Mouse (Mus musculus): ENCODE data around the gene Crip1. TPM values are rescaled to one million over a fixed set of nuclear protein-coding genes. Genes with fewer than 3 reads are reported as not detected.

Crip1 gene
- polyA plus RNA-seq, 1 experiment from 2014 or later: 194 TPM

DNA sequence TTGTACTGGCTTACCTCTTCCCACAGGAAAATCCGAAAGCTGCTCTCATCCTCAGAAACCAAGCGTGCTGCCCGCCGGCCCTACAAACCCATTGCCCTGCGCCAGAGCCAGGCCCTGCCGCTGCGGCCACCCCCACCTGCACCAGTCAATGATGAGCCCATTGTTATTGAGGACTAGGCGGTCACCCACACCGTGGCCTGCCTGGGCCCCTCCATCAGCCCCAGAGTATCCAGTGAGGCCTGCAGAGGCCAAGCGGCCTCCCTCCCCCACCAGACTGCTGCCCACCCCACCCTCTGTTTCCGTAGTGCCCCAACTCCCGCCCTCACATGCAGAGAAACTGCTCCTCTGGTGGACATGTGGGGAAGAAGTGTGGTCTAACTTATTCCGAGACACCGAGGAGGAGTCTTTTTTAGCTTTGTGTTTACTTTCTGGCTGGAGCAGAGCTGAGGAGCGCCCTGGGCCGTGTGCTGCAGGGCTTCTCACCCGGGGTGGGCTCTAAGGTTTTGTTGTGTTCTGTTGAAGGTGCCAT is 9.6 kb upstream of the Crip1 start:
- Histone ChIP-seq H3K9ac (ENCODE audit: low read depth, low read length) (no peak overlapping the region), H3K27me3 (ENCODE audit: control insufficient read depth, insufficient read depth, low read length) (0 out of 2 replicates have a peak, but pooled peaks cover 7% of the 10 kb centered on the region), H3K4me1 (ENCODE audit: control insufficient read depth, insufficient read depth, low read length) (peaks cover 21% of the 10 kb centered on the region; the same call in 1 of the 2 replicates), H3K27ac (ENCODE audit: low read depth, low read length) (no peak overlapping the region), H3K4me3 (ENCODE audit: low read length) (no peak overlapping the region), H3K9me3 (ENCODE audit: control insufficient read depth, low read length) (no peaks in the 10 kb centered on the region), H3K36me3 (ENCODE audit: control insufficient read depth, insufficient read depth, low read length) (peaks cover 73% of the 10 kb centered on the region), H3K4me2 (replicated peaks; ENCODE audit: low read depth, low read length) (no peak overlapping the region)
- no peak for ATAC-seq (ENCODE audit: low FRiP score, low TSS enrichment)
- WGBS: 90% methylated on average over 17 of the region's 17 CpGs

DNA sequence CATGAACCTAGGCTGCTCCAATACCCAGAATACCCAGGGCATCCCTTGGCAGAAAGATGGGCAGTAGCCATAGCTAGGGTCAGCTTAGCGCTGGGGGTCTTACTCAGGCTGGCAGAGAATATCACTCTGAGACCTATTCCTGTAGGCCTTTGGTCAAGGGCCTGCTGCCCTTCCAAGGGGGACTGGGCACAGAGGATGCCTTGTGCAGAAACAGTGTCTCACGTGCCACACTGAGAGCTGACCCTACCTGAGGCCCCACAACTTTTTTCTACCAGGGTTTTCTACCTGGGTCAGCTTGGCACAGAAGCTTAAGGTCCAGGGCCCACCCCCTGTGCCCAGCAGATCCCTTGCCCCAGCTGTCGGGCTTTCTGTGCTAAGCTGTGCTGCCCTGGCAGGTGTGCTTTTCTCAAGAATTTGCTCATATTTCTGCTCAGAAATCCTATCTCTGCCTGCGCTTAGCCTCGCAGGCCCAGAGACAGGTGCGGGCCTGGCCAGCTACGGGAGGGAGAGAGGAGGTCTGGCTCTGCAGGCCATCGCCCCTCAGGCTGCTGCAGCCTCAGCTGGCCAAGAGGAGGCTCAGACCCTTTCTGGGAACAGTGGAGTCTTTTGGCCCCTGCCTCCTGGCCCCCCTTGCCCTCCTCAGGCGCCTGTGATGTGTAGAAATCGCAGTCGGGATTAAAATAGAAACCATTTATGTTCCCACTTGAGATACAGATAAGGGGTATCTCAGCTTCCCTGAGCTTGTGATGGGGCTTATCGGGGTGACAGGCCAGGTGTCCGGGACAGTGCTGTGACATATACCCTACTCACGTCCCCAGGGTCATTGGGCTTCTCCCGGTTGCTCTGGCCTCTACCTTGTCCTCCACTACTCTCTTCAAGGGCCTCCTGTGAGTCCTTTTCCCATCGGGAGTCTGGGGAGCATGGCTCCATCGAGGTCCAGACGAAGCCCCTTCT is 8.6 kb upstream of the Crip1 start:
- H3K4me1 ChIP-seq (ENCODE audit: control insufficient read depth, insufficient read depth, low read length): peaks cover 28% of the 10 kb centered on the region
- no peak overlapping the region for H3K27ac ChIP-seq (ENCODE audit: low read depth, low read length)
- no peak overlapping the region for H3K4me2 ChIP-seq (replicated peaks; ENCODE audit: low read depth, low read length)
- no peak overlapping the region for H3K4me3 ChIP-seq (ENCODE audit: low read length)
- H3K27me3 ChIP-seq (ENCODE audit: control insufficient read depth, insufficient read depth, low read length): 0 out of 2 replicates have a peak, but pooled peaks cover 7% of the 10 kb centered on the region
- no peaks in the 10 kb centered on the region for H3K9me3 ChIP-seq (ENCODE audit: control insufficient read depth, low read length)
- no peak for ATAC-seq (ENCODE audit: low FRiP score, low TSS enrichment)
- H3K36me3 ChIP-seq (ENCODE audit: control insufficient read depth, insufficient read depth, low read length): peaks cover 63% of the 10 kb centered on the region
- no peak overlapping the region for H3K9ac ChIP-seq (ENCODE audit: low read depth, low read length)
- WGBS: 89% methylated on average over 18 of the region's 18 CpGs

DNA sequence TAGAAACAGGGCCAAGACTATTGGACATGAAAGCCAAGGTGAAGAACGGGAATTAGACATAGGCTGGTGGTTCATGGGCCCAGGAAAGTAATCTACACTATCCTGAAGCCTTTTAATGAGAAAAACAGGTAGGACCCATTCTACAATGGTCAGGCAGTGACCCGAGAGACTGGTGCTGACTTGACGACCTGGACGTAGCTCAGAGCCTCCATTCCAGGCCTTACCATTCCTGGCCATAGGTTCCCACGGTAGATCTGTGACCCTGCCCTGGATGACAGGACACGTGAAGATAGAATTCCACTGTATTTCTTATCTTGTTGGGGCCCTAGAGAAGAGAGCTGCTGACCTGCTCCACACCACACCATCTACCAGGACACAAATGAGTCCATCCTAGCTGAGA is 7.8 kb upstream of the Crip1 start:
- Histone ChIP-seq H3K4me1 (ENCODE audit: control insufficient read depth, insufficient read depth, low read length) (peaks cover 34% of the 10 kb centered on the region), H3K27ac (ENCODE audit: low read depth, low read length) (no peak overlapping the region), H3K27me3 (ENCODE audit: control insufficient read depth, insufficient read depth, low read length) (0 out of 2 replicates have a peak, but pooled peaks cover 7% of the 10 kb centered on the region), H3K36me3 (ENCODE audit: control insufficient read depth, insufficient read depth, low read length) (peaks cover 55% of the 10 kb centered on the region), H3K4me3 (ENCODE audit: low read length) (no peak overlapping the region), H3K4me2 (replicated peaks; ENCODE audit: low read depth, low read length) (no peak overlapping the region), H3K9me3 (ENCODE audit: control insufficient read depth, low read length) (no peaks in the 10 kb centered on the region), H3K9ac (ENCODE audit: low read depth, low read length) (no peak overlapping the region)
- no peak for ATAC-seq (ENCODE audit: low FRiP score, low TSS enrichment)
- WGBS: 74% methylated on average over 6 of the region's 6 CpGs

DNA sequence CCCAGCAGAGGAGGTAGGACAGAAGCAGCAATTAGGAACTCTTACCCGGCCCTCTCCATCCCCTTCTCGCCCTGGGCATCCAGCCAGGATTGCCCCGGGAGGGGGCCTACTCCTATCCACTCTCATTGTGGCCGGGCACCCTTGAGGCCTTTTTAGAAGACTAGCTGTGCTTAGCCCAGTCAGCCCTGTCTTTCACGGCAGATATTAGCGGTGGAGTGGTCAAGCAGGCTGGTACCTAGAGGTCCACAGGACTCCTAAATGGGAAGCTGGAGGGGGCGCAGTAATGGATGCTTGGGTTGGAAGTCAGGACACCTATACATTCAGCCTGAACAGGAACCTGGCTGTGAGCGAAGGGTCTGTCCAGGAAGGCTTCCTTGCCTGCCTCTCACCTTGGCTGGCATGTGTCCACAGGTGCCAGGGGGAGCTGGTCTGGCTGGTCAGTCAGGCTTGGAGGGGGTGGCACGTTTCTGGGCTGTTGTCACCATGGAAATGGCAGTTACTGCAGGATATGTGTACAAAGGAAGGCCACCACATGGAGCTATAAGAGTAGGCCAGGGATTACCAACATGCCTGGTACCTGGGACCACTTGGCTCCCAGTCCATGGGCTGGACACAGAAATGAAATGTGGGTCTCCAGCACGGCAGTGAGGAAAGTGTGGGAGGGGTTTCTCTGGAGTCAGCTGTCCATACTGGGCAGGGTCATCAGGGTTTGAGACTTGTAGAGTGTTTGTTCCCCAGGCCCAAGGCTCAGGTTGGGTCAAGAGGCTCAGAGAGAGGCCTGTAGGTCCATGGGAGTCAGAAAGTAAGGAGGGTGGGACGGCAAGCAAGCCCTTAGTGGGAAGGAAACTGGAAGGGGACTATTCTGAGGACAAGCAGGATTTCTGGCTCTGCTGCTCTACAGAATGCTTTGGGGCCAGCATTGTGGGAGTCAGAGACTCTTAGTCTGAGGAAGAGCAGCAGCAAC is 6.9 kb upstream of the Crip1 start:
- H3K9ac ChIP-seq (ENCODE audit: low read depth, low read length): no peak overlapping the region
- 42% methylated on average over 11 of the region's 11 CpGs for WGBS
- peak overlapping the region; percentile 54 for H3K4me3 ChIP-seq (ENCODE audit: low read length)
- peaks cover 34% of the 10 kb centered on the region for H3K4me1 ChIP-seq (ENCODE audit: control insufficient read depth, insufficient read depth, low read length)
- H3K9me3 ChIP-seq (ENCODE audit: control insufficient read depth, low read length): no peaks in the 10 kb centered on the region
- H3K4me2 ChIP-seq (replicated peaks; ENCODE audit: low read depth, low read length): peak overlapping the region; percentile 65
- H3K27ac ChIP-seq (ENCODE audit: low read depth, low read length): no peak overlapping the region
- H3K27me3 ChIP-seq (ENCODE audit: control insufficient read depth, insufficient read depth, low read length): 0 out of 2 replicates have a peak, but pooled peaks cover 7% of the 10 kb centered on the region
- peak; percentile 0; the same call in 1 of the 2 replicates for ATAC-seq (ENCODE audit: low FRiP score, low TSS enrichment)
- peaks cover 46% of the 10 kb centered on the region for H3K36me3 ChIP-seq (ENCODE audit: control insufficient read depth, insufficient read depth, low read length)

DNA sequence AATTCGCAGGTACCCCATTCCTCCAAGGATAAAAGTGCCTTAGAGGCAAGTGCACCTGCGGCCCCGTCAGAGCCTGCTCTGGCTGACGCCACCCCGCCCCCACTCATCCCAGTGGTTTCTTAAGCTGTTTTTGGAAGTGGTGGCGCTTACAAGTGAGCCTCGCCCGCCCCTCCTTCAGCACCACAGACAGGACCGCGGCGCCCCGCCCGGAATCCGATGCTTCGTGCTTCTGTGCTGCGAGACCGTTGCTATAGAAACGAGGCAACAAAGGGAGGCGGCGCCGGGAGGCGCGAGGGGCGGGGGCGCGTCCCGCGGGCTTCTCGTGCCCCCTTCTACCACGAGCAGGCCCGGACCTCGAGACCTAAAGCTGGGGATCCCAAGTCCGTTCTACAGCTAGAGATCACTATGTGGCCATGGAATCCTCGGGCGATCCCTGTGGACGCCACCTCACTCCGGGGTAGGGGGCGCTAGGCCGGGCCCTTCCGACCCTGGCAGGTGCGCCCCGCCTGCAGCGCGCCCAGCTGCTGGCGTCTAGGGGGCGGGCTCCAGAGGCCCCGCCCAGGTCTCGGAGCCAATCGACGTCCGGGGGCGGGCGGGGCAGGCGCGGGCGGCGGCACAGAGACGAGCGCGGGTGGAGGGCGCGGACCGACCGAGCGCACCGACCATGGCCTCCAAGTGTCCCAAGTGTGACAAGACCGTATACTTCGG is 6.1 kb upstream of the Crip1 start, which contains the start of gene Crip2:
Gene Crip2, plus strand, starts transcription at position 329 of the 708 bp plus-strand sequence.
- H3K27ac ChIP-seq (ENCODE audit: low read depth, low read length): peak within 1 kb of the TSS; percentile 47; the same call in 1 of the 2 replicates

DNA sequence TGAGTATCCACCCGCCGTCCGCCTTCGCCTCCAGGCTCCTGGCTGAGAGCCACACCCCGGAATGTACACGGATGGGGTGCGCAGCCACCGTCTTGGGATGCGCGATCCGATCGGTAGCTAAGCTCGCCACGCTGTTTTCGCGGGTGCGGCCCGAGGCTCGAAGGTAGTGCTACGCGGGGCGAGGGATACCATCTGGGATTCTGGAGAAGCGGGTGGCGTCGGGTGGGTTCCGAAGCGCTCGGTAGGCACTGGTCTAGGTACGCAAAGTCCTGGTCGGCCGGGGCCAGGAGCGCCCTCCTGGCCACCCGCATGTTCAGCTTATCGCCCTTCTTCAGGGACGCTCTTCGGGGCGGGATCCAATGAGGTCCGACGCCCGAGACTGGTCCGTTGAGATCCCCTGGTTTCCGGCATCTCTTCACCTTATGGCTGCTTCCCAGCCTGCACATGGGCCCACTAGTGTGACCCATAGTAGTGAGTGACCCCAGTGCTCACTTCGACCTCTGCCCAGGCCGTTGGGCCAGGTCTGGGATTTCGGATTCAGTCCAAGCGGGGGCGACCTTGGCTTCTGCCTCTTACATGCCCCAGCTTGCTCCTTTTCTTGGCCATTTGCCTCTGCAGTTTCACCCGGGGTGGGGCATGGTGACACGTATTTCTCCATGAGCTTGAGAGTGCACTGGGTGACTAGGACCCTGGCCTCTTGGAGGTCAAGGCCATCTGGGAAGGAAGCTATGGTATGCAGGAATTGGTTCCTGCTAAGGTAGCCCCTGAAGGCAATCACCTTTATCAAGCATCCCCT is 5.3 kb upstream of the Crip1 start:
- Histone ChIP-seq H3K27me3 (ENCODE audit: control insufficient read depth, insufficient read depth, low read length) (0 out of 2 replicates have a peak, but pooled peaks cover 7% of the 10 kb centered on the region), H3K36me3 (ENCODE audit: control insufficient read depth, insufficient read depth, low read length) (peaks cover 30% of the 10 kb centered on the region), H3K4me1 (ENCODE audit: control insufficient read depth, insufficient read depth, low read length) (peaks cover 34% of the 10 kb centered on the region), H3K4me3 (ENCODE audit: low read length) (peak overlapping the region; percentile 54), H3K9me3 (ENCODE audit: control insufficient read depth, low read length) (no peaks in the 10 kb centered on the region), H3K9ac (ENCODE audit: low read depth, low read length) (peak overlapping the region; percentile 66), H3K27ac (ENCODE audit: low read depth, low read length) (peak overlapping the region; percentile 47; the same call in 1 of the 2 replicates), H3K4me2 (replicated peaks; ENCODE audit: low read depth, low read length) (peak overlapping the region; percentile 65)
- WGBS: 4% methylated on average over 48 of the region's 49 CpGs
- no peak; the same call in 1 of the 2 replicates for ATAC-seq (ENCODE audit: low FRiP score, low TSS enrichment)

More for the DNA sequence above, 6.1 kb upstream of the Crip1 start, which contains the start of gene Crip2:
- WGBS: under 1% methylated on average over 64 of the region's 68 CpGs
- peak; percentile 80 for ATAC-seq (ENCODE audit: low FRiP score, low TSS enrichment)
- Histone ChIP-seq H3K4me2 (replicated peaks; ENCODE audit: low read depth, low read length) (peak within 1 kb of the TSS; percentile 65), H3K9ac (ENCODE audit: low read depth, low read length) (peak within 1 kb of the TSS; percentile 66), H3K4me3 (ENCODE audit: low read length) (peak within 1 kb of the TSS; percentile 54), H3K9me3 (ENCODE audit: control insufficient read depth, low read length) (no peaks in the 10 kb centered on the region), H3K27me3 (ENCODE audit: control insufficient read depth, insufficient read depth, low read length) (0 out of 2 replicates have a peak, but pooled peaks cover 7% of the 10 kb centered on the region), H3K4me1 (ENCODE audit: control insufficient read depth, insufficient read depth, low read length) (peaks cover 34% of the 10 kb centered on the region), H3K36me3 (ENCODE audit: control insufficient read depth, insufficient read depth, low read length) (peaks cover 38% of the 10 kb centered on the region)

- peaks cover 34% of the 10 kb centered on the region for H3K4me1 ChIP-seq (ENCODE audit: control insufficient read depth, insufficient read depth, low read length)
- peak overlapping the region; percentile 54 for H3K4me3 ChIP-seq (ENCODE audit: low read length)
- no peak for ATAC-seq (ENCODE audit: low FRiP score, low TSS enrichment)
- H3K36me3 ChIP-seq (ENCODE audit: control insufficient read depth, insufficient read depth, low read length): peaks cover 23% of the 10 kb centered on the region
- H3K9me3 ChIP-seq (ENCODE audit: control insufficient read depth, low read length): no peaks in the 10 kb centered on the region
- H3K27me3 ChIP-seq (ENCODE audit: control insufficient read depth, insufficient read depth, low read length): 0 out of 2 replicates have a peak, but pooled peaks cover 7% of the 10 kb centered on the region
- peak overlapping the region; percentile 66; the same call in 1 of the 2 replicates for H3K9ac ChIP-seq (ENCODE audit: low read depth, low read length)
- H3K27ac ChIP-seq (ENCODE audit: low read depth, low read length): peak overlapping the region; percentile 37; the same call in 1 of the 2 replicates
- peak overlapping the region; percentile 65 for H3K4me2 ChIP-seq (replicated peaks; ENCODE audit: low read depth, low read length)
- 50% methylated on average over 8 of the region's 8 CpGs for WGBS
Observed at GRCm38 (mm10) chr12:113141531-113141973, 4.6 kb upstream of the Crip1 start.

Data from kidney, embryonic 14.5 days (tissue).